Mouse (Mus musculus): ENCODE data around the gene Gm40460.
"Not testable (repeated sequence)": the region's sequence is repeated elsewhere in the genome, so short reads cannot be mapped to it uniquely, and the experiment has no call there.

The Gm40460 gene

DNA sequence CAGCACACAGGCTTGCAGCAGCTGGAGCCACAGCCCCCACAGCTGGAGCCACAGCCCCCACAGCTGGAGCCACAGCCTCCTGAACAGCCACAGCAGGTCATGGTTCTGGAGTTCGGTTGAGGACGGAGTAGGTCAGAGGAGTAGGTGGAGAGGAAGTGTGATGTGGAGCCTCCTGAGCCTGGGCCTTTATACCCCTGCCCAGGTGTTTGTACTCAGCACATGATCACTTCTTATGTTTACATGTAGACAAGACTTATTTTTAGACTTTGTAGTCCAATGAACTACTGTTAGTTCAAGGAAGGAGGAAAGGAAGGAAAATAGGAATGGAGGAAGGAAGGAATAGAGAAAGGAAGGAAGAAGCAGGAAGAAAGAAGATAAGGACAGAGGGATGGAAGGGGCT is at the start of gene Gm40460:
Gene Gm40460, minus strand, starts transcription at position 101 of the 400 bp plus-strand sequence.
- in situ Hi-C loops (cut with MboI): no loop called here

DNA sequence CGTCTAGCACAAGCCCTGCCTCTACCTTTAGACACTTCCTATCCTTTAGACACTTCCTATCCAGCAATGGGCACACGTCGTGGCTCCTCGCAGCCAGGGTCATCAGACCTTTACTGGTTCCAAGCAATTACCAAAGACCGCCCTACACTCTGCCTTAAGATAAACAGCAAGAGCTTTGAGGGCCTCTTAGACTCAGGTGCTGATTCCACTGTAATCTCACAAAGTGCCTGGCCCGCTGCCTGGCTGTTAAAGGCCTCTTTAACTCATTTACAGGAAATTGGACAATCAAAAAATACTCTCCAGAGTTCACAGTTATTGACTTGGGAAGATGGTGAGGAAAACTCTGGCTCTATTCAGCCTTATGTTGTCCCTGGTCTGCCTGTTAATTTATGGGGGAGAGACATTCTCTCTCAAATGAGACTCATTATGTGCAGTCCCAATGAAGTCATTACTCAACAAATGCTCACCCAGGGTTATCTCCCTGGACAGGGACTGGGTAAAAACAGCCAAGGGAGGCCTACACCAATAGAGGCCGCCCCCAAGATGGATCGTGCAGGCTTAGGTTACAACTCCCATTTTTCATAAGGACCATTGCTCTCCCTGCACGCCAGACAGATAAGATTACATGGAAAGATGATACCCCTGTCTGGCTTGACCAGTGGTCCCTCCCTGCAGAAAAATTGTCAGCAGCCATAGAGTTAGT is 45.2 kb upstream of the Gm40460 start:
- in situ Hi-C loops (cut with MboI): not testable (repeated sequence)

DNA sequence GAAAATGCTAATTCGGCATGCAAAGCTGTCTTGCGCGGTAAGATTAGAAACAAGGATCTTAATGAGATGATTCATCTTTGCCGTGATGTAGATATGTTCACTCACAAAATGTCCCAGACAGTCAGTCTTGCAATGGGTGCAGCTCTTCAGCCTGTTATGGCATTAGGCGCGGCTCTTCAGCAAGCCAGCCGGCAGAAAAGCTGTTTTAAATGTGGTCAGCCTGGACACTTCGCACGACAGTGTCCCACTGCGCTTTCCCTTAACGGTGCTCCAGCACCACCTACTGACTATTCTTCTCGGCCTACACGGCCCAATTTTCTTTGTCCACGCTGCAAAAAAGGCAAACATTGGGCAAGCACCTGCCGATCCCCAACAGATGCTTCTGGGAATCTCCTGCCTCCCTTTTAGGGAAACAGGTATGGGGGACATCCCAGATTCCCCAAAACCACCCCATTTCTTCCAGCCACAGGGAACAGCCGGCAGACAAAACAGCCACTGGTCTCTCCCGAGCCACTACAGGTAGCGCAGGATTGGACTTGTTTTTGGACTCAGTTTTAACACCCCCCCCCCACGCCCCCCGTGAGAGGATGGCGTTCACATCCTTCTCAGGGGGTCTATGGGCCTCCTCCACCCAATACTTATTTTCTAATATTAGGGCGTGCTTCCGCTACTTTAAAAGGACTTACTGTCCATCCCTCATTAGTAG is 44.4 kb upstream of the Gm40460 start:
- in situ Hi-C loops (cut with MboI): no loop called here

DNA sequence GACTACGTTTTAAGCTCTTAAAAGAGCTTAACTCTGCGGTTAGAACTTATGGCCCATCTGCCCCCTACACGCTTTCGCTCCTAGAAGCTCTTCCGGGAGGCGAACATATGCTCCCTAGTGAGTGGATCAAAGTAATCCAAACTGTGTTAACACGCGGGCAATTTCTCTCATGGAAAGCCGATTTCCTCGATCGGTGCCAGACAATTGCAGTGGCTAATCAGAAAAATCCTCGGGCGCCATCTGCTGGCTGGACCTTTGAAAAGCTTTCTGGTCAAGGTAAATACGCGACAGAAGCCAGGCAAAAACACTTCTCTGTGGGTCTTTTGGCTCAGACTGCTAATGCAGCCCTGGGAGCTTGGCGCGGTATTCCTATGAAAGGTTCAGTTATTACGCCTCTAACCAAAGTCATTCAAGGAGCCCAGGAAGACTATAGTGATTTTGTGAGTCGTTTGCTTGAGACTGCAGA is 43.8 kb upstream of the Gm40460 start:
- in situ Hi-C loops (cut with MboI): no loop called here

DNA sequence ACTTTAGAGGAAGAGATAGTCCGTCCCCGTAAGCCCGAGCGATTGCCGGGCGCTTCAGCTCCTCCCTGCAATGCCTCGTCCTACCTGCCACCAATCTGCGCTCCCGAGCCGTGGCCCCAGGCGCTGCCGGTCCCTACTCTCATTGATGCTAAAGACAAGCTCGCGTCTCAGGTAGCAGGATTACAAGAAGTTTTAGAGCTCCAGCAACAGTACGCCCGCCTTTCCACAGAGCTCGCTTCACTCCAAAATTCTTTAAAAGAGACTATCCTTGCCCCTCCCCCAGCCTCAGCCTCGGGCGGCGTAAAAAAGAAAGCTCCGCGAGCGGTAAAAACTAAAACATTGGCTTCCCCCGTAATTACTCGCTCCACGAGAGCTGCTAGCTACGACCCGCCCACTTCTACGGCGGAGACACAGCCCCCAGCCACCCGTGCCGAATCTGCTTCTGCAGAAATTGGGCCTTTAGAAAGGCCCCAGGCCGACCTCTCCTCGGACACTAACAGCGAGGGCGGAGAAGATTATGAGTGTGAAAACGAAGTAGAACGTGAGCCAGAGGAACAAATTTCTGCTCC is 43.2 kb upstream of the Gm40460 start:
- in situ Hi-C loops (cut with MboI): no loop called here

DNA sequence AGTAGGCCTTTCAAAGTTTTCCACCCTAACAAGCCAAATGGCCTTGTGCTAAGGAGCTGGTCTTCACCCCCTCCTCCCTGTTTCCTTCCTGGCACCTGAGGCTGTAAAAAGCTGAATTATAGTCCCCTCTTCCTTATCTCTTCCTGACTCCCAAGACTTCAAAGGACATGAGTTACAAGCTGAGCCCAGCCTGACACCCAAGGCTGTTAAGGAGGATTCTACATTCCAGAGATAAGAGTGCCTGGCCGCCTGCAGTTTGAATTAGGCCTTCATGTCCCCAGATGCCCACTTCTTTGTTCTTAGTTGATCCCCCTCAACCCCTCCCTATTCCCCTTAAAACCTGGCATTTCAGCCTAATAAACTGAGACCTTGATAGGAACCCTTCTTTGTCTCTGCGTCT is 42.0 kb upstream of the Gm40460 start:
- in situ Hi-C loops (cut with MboI): not testable (repeated sequence)

DNA sequence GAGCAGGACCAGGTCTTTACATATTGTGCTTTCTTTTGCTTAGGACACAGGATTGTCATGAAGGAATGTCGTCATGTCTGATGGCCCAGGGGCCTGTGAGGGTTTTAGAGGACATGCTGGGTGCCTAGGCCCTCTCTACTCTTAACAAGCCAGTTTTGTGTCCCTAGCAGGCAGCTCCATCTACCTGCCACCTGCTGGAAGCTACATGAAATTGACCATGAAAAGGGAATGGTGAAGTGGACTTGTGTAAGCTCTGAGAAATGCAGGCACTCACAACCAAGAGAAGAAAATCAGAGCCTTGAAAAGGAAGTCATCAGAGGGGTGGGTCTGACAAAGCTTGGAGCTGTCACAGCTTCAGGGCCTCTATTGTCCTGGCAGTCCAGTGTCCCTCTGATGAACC is 38.4 kb upstream of the Gm40460 start:
- in situ Hi-C loops (cut with MboI): not testable (repeated sequence)

DNA sequence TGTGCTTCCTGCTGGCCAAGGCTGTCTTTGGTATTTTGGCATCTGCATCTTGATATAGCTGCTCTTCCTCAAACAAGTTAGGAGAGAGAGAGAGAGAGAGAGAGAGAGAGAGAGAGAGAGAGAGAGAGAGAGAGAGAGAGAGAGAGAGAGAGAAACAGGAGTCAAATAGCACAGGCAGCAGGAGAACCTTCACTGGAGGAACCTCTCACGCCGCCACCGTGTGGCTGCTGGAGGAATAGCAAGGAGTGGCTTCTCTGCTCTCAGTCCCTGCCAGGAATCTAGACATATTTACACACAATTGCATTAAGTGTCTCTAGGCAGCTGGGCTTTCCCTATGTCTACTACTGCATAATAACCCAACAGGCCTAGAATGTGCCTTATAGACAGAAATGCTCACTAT is 37.3 kb upstream of the Gm40460 start:
- in situ Hi-C loops (cut with MboI): not testable (repeated sequence)

DNA sequence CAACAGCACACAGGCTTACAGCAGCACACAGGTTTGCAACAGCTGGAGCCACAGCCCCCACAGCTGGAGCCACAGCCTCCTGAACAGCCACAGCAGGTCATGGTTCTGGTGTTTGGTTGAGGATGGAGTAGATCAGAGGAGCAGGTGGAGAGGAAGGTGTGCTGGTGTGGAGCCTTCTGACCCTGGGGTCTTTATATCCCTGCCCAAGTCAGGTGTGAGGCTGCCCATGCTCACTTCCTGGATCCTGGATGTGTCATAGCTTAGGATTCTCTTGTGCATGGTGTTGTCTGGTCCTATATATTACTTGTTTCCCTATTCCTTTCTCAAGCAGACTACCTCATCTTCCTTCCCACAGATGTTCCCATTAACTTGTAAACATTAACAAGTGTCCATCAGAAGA is 33.4 kb upstream of the Gm40460 start, which contains the start of gene Gm4559:
Gene Gm4559, minus strand, starts transcription at position 101 of the 400 bp plus-strand sequence.
- in situ Hi-C loops (cut with MboI): not testable (repeated sequence)

DNA sequence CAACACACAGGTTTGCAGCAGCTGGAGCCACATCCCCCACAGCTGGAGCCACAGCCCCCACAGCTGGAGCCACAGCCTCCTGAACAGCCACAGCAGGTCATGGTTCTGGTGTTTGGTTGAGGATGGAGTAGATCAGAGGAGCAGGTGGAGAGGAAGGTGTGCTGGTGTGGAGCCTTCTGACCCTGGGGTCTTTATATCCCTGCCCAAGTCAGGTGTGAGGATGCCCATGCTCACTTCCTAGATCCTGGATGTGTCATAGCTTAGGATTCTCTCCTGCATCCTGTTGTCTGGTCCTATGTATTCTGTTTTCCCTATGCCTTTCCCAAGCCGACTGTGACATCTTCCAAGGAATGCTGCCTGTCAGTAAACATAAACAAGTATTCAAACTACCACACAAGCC is 17.4 kb upstream of the Gm40460 start, which contains the start of gene Gm2431:
Gene Gm2431, minus strand, starts transcription at position 101 of the 400 bp plus-strand sequence.
- in situ Hi-C loops (cut with MboI): not testable (repeated sequence)

DNA sequence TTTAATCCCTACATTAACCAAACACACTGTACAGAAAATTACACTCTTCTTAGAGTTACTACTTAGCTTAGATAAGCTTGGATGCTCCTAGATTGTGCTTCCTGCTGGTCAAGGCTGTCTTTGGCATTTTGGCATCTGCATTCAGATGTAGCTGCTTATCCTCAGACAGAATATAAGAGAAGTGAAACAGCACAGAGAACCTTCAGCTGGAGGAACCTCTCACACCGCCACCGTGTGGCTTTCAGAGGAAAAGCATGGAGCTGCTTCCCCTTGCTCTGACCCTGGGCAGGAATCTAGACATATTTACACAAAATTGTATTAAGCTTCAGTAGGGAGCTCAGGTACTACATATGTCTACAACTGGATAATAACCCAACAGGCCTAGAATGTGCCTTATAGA is 14.6 kb upstream of the Gm40460 start:
- in situ Hi-C loops (cut with MboI): no loop called here

DNA sequence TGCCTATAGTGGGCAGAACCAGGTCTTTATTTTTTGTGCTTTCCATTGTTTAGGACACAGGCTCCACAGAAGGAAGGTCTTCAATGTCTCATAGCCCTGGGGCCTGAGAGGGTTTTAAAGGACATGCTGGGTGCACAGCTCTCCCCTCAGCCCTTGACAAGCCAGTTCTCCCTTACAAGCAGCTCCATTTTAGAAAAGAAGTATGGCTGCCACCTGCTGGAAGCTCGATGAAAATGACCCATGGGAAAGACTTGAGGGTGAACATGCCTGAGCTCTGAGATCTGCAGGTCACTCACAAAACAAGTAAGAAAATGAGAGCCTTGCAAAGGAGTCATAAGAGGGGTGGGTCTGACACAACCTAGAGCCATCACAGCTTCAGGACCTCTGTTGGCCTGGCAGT is 8.9 kb upstream of the Gm40460 start:
- in situ Hi-C loops (cut with MboI): no loop called here

DNA sequence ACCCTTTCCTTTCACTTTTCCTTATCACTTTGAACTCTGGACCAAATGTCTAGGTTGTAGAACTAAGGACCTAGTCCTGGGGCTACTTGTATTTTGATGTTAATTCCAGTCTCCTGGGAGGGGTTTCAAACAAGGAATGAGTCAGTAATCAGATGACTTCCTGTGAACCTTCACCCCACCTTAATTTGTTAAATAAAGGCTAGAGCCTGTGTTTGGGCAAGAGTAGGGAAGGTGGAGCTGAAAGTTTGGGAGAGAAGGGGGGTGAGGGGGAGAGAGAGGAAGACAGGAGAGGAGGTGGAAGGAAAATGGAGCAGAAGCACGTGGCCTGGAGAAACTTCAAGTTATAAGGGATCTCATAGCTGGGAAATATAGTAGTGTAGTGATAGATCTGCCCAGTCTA is 9.3 kb downstream of the Gm40460 start:
- in situ Hi-C loops (cut with MboI): no loop called here

DNA sequence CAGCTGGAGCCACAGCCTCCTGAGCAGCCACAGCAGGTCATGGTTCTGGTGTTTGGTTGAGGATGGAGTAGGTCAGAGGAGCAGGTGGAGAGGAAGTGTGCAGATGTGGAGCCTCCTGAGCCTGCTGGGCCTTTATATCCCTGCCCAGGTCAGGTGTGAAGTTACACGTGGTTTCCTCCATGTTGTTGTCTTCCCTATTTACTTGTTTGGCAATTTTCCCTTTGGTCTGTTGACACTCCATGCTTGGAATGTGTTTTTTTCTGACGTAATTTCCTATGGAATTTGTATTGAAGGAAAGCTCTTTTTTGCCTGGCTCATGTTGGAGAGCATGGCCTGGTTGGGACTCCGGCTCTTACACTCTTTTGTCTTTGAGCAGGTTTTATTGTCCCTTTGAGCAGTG is 11.0 kb downstream of the Gm40460 start, which contains the start of gene Krtap5-5:
Gene Krtap5-5, minus strand, starts transcription at position 101 of the 400 bp plus-strand sequence.
- in situ Hi-C loops (cut with MboI): not testable (repeated sequence)

DNA sequence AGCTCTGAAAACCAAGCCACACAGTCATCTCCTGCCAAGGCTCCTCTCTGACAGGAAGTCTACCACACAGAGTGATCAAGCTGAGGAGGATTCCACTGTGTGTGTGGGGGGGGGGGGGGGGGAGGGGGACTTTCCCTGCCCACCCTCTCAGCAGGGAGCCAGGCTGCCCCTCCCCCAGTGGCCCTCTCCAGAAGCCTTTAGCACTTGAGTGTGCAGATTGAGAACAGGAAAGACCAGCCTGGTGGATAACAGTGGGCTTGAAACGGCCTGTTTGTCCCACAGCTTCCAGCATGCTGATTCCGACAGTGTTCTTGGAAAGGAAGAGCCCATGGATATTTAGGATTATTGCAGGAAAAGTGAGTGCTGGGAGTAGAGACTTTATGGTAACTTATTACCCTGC is 16.4 kb downstream of the Gm40460 start:
- in situ Hi-C loops (cut with MboI): no loop called here

DNA sequence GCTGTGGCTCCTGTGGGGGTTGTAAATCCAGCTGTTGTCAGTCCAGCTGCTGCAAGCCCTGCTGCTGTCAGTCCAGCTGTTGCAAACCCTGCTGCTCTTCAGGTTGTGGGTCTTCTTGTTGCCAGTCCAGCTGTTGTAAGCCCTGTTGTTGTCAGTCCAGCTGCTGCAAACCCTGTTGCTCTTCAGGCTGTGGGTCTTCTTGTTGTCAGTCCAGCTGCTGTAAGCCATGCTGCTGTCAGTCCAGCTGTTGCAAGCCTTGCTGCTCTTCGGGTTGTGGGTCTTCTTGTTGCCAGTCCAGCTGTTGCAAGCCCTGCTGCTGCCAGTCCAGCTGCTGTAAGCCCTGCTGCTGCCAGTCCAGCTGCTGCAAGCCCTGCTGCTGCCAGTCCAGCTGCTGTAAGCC is 28.7 kb downstream of the Gm40460 start:
- in situ Hi-C loops (cut with MboI): not testable (repeated sequence)

DNA sequence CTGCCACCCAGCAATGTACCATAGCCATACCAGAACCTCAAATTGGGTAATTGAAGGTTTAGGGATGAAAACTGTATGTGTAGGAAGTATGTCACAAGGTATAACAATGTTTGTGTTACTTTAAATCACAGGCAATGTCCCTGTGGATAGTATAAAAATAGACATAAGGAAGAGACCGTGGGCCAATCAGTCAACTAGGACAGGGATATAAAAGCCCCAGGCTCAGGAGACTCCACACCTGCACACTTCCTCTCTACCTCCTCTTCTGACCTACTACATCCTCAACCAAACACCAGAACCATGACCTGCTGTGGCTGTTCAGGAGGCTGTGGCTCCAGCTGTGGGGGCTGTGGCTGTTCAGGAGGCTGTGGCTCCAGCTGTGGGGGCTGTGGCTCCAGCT is 29.3 kb downstream of the Gm40460 start, which contains the start of gene Gm7579:
Gene Gm7579, plus strand, starts transcription at position 301 of the 400 bp plus-strand sequence.
- in situ Hi-C loops (cut with MboI): no loop called here

DNA sequence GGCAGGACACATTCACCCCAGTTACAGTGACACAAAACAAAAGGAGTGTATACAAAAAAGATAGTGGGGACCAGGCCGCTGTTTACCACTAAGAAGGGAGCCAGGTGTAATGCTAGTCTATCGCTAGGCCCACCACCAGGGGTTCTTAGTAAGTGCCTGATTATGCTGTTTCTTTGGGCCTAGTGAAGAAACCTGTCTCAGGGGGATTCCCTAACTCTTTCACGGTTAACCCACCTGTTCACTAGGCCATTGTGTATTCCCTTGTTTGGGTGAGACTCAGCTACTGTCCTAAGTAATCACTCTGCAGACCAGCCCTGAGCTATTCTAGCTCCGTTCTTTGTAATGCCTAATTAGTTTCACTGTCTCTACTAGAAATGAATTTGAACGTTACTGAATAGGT is 34.0 kb downstream of the Gm40460 start:
- in situ Hi-C loops (cut with MboI): not testable (repeated sequence)

DNA sequence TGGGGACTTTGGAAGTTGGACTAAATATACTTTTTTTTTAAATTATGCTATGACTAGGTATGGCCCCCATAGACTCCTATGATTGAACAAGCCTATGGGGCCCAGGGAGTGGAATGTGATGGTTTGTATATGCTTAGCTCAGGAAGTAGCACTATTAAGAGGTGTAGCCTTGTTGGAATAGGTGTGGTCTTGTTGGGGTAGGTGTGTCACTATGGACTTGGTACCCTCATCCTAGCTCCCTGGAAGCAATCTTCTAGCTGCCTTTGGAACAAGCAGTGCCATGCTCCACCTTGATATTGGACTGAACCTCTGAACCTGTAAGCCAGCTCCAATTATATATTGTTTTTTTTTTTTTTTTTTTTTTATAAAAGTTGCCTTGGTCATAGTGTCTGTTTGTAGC is 35.4 kb downstream of the Gm40460 start:
- in situ Hi-C loops (cut with MboI): no loop called here

DNA sequence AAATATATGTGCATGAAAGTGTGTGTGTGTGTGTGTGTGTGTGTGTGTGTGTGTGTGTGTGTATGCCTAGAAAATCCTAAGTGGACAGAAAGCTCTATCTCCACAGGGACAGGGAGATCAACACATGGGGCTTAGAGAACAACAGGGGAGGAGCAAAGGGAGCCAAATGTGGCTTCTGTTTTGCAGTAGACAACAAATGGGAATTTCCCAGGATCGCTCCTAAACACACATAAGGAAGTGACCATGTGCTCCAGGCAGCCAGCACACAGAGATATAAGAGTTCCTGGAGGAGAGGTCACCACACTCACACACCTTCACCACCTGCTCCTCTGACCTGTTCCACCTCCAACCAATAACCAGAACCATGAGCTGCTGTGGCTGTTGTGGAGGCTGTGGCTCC is 39.8 kb downstream of the Gm40460 start, which contains the start of gene Krtap5-3:
Gene Krtap5-3, plus strand, starts transcription at position 301 of the 400 bp plus-strand sequence.
- in situ Hi-C loops (cut with MboI): no loop called here

DNA sequence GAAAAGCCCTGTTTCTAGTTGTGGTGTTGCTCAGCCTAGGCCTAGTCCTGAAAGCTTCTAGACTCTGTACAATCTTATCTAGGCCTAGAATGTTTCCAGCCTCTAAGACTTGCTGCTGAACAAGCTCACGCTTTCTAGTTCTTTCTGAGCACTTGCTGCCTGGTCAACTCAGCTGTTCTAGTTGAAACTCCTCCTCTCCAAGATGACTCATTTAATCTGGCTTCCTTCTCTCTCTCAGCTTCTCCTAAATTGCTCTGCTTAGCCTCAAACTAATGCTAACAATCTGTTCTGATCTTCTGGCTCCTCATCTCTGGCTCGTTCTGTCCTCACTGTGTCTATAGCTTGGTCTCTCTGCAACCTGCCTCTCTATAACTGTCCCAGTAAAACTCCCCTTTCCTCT is 42.1 kb downstream of the Gm40460 start:
- in situ Hi-C loops (cut with MboI): no loop called here

Data from mature B cell (primary cell).